Mouse (Mus musculus): ENCODE measurements at regions not wholly inside any gene's neighbourhood (a gene's known extent, or its start where the extent isn't known, plus 50 kb on each side); places are given as distances from the start of the nearest gene placed in this dataset.
A peak's percentile ranks its signal among the peaks of the same experiment; 100 is the strongest.

- no peak for DNase-seq (ENCODE audit: low spot score)
These were observed 243.8 kb upstream of the Tprg start for GRCm38 (mm10) chr16:25042669-25043440.

- DNase-seq (ENCODE audit: low spot score): no peak
These were observed 242.0 kb upstream of the Tprg start for GRCm38 (mm10) chr16:25044637-25045036.

GRCm38 (mm10) chr16:25047726-25048125, 238.9 kb upstream of the Tprg start:
- DNase-seq (ENCODE audit: low spot score): no peak

- DNase-seq (ENCODE audit: low spot score): no peak
These were observed 236.6 kb upstream of the Tprg start for GRCm38 (mm10) chr16:25049928-25050510.

GRCm38 (mm10) chr16:25051044-25051443, 235.6 kb upstream of the Tprg start:
- no peak for DNase-seq (ENCODE audit: low spot score)

GRCm38 (mm10) chr16:25052428-25052827, 234.2 kb upstream of the Tprg start:
- no peak for DNase-seq (ENCODE audit: low spot score)

GRCm38 (mm10) chr16:25052917-25053343, 233.7 kb upstream of the Tprg start:
- DNase-seq (ENCODE audit: low spot score): no peak

- DNase-seq (ENCODE audit: low spot score): no peak
These were observed 232.3 kb upstream of the Tprg start for GRCm38 (mm10) chr16:25054304-25054703.

- no peak for DNase-seq (ENCODE audit: low spot score)
These were observed 231.2 kb upstream of the Tprg start for GRCm38 (mm10) chr16:25055376-25055775.

- no peak for DNase-seq (ENCODE audit: low spot score)
These were observed 228.4 kb upstream of the Tprg start for GRCm38 (mm10) chr16:25058051-25058747.

GRCm38 (mm10) chr16:25058812-25059501, 227.7 kb upstream of the Tprg start:
- DNase-seq (ENCODE audit: low spot score): no peak

GRCm38 (mm10) chr16:25059504-25059992, 227.1 kb upstream of the Tprg start:
- no peak for DNase-seq (ENCODE audit: low spot score)

- no peak for DNase-seq (ENCODE audit: low spot score)
These were observed 226.4 kb upstream of the Tprg start for GRCm38 (mm10) chr16:25060266-25060665.

- no peak for DNase-seq (ENCODE audit: low spot score)
These were observed 225.0 kb upstream of the Tprg start for GRCm38 (mm10) chr16:25061631-25062030.

- DNase-seq (ENCODE audit: low spot score): no peak
These were observed 222.6 kb upstream of the Tprg start for GRCm38 (mm10) chr16:25063981-25064380.

GRCm38 (mm10) chr16:25064538-25064937, 222.1 kb upstream of the Tprg start:
- DNase-seq (ENCODE audit: low spot score): peak; percentile 45

GRCm38 (mm10) chr16:25066822-25067221, 219.8 kb upstream of the Tprg start:
- no peak for DNase-seq (ENCODE audit: low spot score)

GRCm38 (mm10) chr16:25067276-25068249, 219.1 kb upstream of the Tprg start:
- DNase-seq (ENCODE audit: low spot score): no peak

- no peak for DNase-seq (ENCODE audit: low spot score)
These were observed 205.8 kb upstream of the Tprg start for GRCm38 (mm10) chr16:25080811-25081210.

- no peak for DNase-seq (ENCODE audit: low spot score)
These were observed 202.9 kb upstream of the Tprg start for GRCm38 (mm10) chr16:25083729-25084128.

Measured in c-Kit-positive CD71-positive TER-119-positive erythroid progenitor cells, embryonic 14.5 days (primary cell).